Mouse (Mus musculus) mature B cell (primary cell): ENCODE data around the gene H6pd.
"Not testable (repeated sequence)": the region's sequence is repeated elsewhere in the genome, so short reads cannot be mapped to it uniquely, and the experiment has no call there.

Source experiments
- in situ Hi-C: fragments of 300-500 bp; cut with MboI; formaldehyde crosslinking; loops from 2 replicates; pipeline ENCODE4 v1.14.3; 2019

Gene H6pd

GRCm38 (mm10) chr4:150008853-150009586 is at the start of gene H6pd:
H6pd (minus strand) TSS chr4:150009023.
- in situ Hi-C loops = no loop called here

- in situ Hi-C loops = no loop called here
These were observed 48.9 kb upstream of the H6pd start for GRCm38 (mm10) chr4:150057722-150058121.

- in situ Hi-C loops = no loop called here
These were observed 47.3 kb upstream of the H6pd start for GRCm38 (mm10) chr4:150056171-150056570.

- in situ Hi-C loops = no loop called here
These were observed 43.6 kb upstream of the H6pd start for GRCm38 (mm10) chr4:150052380-150052779.

- in situ Hi-C loops = no loop called here
These were observed 42.7 kb upstream of the H6pd start for GRCm38 (mm10) chr4:150051514-150051913.

- in situ Hi-C loops = no loop called here
These were observed 40.9 kb upstream of the H6pd start for GRCm38 (mm10) chr4:150049564-150050226.

- in situ Hi-C loops = no loop called here
These were observed 40.3 kb upstream of the H6pd start for GRCm38 (mm10) chr4:150049157-150049513.

- in situ Hi-C loops = no loop called here
These were observed 39.8 kb upstream of the H6pd start for GRCm38 (mm10) chr4:150048478-150049156.

- in situ Hi-C loops = no loop called here
These were observed 39.2 kb upstream of the H6pd start for GRCm38 (mm10) chr4:150048038-150048437.

GRCm38 (mm10) chr4:150043591-150043990 is 34.8 kb upstream of the H6pd start:
- in situ Hi-C loops = no loop called here

GRCm38 (mm10) chr4:150041346-150042110 is 32.7 kb upstream of the H6pd start:
- in situ Hi-C loops = no loop called here

GRCm38 (mm10) chr4:150040856-150041255 is 32.0 kb upstream of the H6pd start:
- in situ Hi-C loops = not testable (repeated sequence)

- in situ Hi-C loops = no loop called here
These were observed 31.3 kb upstream of the H6pd start for GRCm38 (mm10) chr4:150040003-150040581.

- in situ Hi-C loops = loop anchor here (5.0 kb wide), 1 partner anchor 54 kb away; no protein-coding TSS in a partner anchor
These were observed 29.7 kb upstream of the H6pd start for GRCm38 (mm10) chr4:150038533-150038932.

- in situ Hi-C loops = loop anchor here (5.0 kb wide), 1 partner anchor 56 kb away; no protein-coding TSS in a partner anchor
These were observed 27.3 kb upstream of the H6pd start for GRCm38 (mm10) chr4:150036094-150036493.

GRCm38 (mm10) chr4:150035280-150035679 is 26.5 kb upstream of the H6pd start:
- in situ Hi-C loops = loop anchor here (5.0 kb wide), 1 partner anchor 57 kb away; no protein-coding TSS in a partner anchor

GRCm38 (mm10) chr4:150033261-150033671 is 24.4 kb upstream of the H6pd start:
- in situ Hi-C loops = no loop called here

- in situ Hi-C loops = no loop called here
These were observed 22.5 kb upstream of the H6pd start for GRCm38 (mm10) chr4:150031234-150031890.

GRCm38 (mm10) chr4:150030449-150031233 is 21.8 kb upstream of the H6pd start:
- in situ Hi-C loops = no loop called here

GRCm38 (mm10) chr4:150029885-150030284 is 21.1 kb upstream of the H6pd start:
- in situ Hi-C loops = no loop called here
